Mouse (Mus musculus) kidney, adult 2 months (tissue): Measurements from ENCODE around the gene Rars2.

ENCODE experiments used
- CTCF ChIP-seq: fragments of 200-500 bp; conservative IDR thresholded peaks from 2 replicates; pipeline ENCODE4 v1.5.1; 2011; ENCODE audit warnings: low read depth, mild to moderate bottlenecking, control low read depth, low read length, moderate library complexity, mixed read lengths; ENCODE audit not compliant: insufficient read depth, insufficient read length
- POLR2A ChIP-seq: fragments of 200-500 bp; IDR thresholded peaks from one replicate; pipeline ENCODE4 v1.6.1; 2011; ENCODE audit warnings: low read depth, low read length, control low read depth

- TF ChIP-seq CTCF, result no peak
- no peak for TF ChIP-seq POLR2A
These were observed 23.1 kb downstream of the Rars2 start for GRCm38 (mm10) chr4:34637851-34638250.
